Mouse (Mus musculus): ENCODE measurements around the gene Tub. TPM values are rescaled to one million over a fixed set of nuclear protein-coding genes. Genes with fewer than 3 reads are reported as not detected.

Gene Tub
- polyA plus RNA-seq (2014; fragmentation: Nextera tagmentation; extraction: Ambion mirVana) = 16.9 and 20.0 TPM in 2 replicates

GRCm38 (mm10) chr7:108950312-108950761 lies at the start of gene Tub:
Gene Tub (plus strand): TSS chr7:108950338.
- ATAC-seq (ENCODE audit: insufficient read depth, low FRiP score, low TSS enrichment) (peak; percentile 79), DNase-seq (ENCODE audit: low spot score) (peak; percentile 72)
- Histone ChIP-seq H3K27ac (ENCODE audit: low read depth, low read length) (no peak within 1 kb of the TSS), H3K36me3 (ENCODE audit: control insufficient read depth, insufficient read depth, low read length) (no peaks in the 10 kb centered on the region), H3K4me2 (ENCODE audit: low read depth) (peak within 1 kb of the TSS; percentile 85), H3K27me3 (ENCODE audit: control insufficient read depth, insufficient read depth, low read length) (peaks cover 34% of the 10 kb centered on the region), H3K9ac (ENCODE audit: low read length) (peak within 1 kb of the TSS; percentile 45), H3K4me1 (ENCODE audit: control insufficient read depth, insufficient read depth, low read length) (peaks cover 3% of the 10 kb centered on the region; the same call in 1 of the 2 replicates), H3K9me3 (ENCODE audit: control insufficient read depth, low read length) (no peaks in the 10 kb centered on the region), H3K4me3 (ENCODE audit: low read depth, low read length) (peak within 1 kb of the TSS; percentile 50)
- WGBS = 1% methylated on average over 44 of the region's 44 CpGs

GRCm38 (mm10) chr7:108903969-108904368 lies 46.2 kb upstream of the Tub start:
- Histone ChIP-seq H3K9ac (ENCODE audit: low read length) (no peak overlapping the region), H3K4me1 (ENCODE audit: control insufficient read depth, insufficient read depth, low read length) (no peaks in the 10 kb centered on the region), H3K4me2 (ENCODE audit: low read depth) (no peak overlapping the region), H3K36me3 (ENCODE audit: control insufficient read depth, insufficient read depth, low read length) (no peaks in the 10 kb centered on the region), H3K27ac (ENCODE audit: low read depth, low read length) (no peak overlapping the region), H3K9me3 (ENCODE audit: control insufficient read depth, low read length) (no peaks in the 10 kb centered on the region), H3K27me3 (ENCODE audit: control insufficient read depth, insufficient read depth, low read length) (no peaks in the 10 kb centered on the region), H3K4me3 (ENCODE audit: low read depth, low read length) (no peak overlapping the region)
- WGBS = 85% methylated on average over 2 of the region's 2 CpGs
- ATAC-seq (ENCODE audit: insufficient read depth, low FRiP score, low TSS enrichment) (no peak), DNase-seq (ENCODE audit: low spot score) (no peak)

- Histone ChIP-seq H3K4me3 (ENCODE audit: low read depth, low read length) (no peak overlapping the region), H3K9me3 (ENCODE audit: control insufficient read depth, low read length) (no peaks in the 10 kb centered on the region), H3K4me2 (ENCODE audit: low read depth) (no peak overlapping the region), H3K36me3 (ENCODE audit: control insufficient read depth, insufficient read depth, low read length) (no peaks in the 10 kb centered on the region), H3K27me3 (ENCODE audit: control insufficient read depth, insufficient read depth, low read length) (no peaks in the 10 kb centered on the region), H3K27ac (ENCODE audit: low read depth, low read length) (no peak overlapping the region), H3K4me1 (ENCODE audit: control insufficient read depth, insufficient read depth, low read length) (no peaks in the 10 kb centered on the region), H3K9ac (ENCODE audit: low read length) (no peak overlapping the region)
- WGBS = 82% methylated on average over 4 of the region's 4 CpGs
- DNase-seq (ENCODE audit: low spot score) = no peak
- no peak for ATAC-seq (ENCODE audit: insufficient read depth, low FRiP score, low TSS enrichment)
Measured at GRCm38 (mm10) chr7:108927043-108927442, 23.1 kb upstream of the Tub start.

GRCm38 (mm10) chr7:108928280-108929188 lies 21.6 kb upstream of the Tub start:
- Histone ChIP-seq H3K36me3 (ENCODE audit: control insufficient read depth, insufficient read depth, low read length) (no peaks in the 10 kb centered on the region), H3K4me3 (ENCODE audit: low read depth, low read length) (no peak overlapping the region), H3K27ac (ENCODE audit: low read depth, low read length) (no peak overlapping the region), H3K4me2 (ENCODE audit: low read depth) (no peak overlapping the region), H3K4me1 (ENCODE audit: control insufficient read depth, insufficient read depth, low read length) (no peaks in the 10 kb centered on the region), H3K27me3 (ENCODE audit: control insufficient read depth, insufficient read depth, low read length) (no peaks in the 10 kb centered on the region), H3K9me3 (ENCODE audit: control insufficient read depth, low read length) (no peaks in the 10 kb centered on the region), H3K9ac (ENCODE audit: low read length) (no peak overlapping the region)
- ATAC-seq (ENCODE audit: insufficient read depth, low FRiP score, low TSS enrichment) = no peak
- 82% methylated on average over 11 of the region's 11 CpGs for WGBS
- DNase-seq (ENCODE audit: low spot score) = no peak

- H3K27ac ChIP-seq (ENCODE audit: low read depth, low read length) = no peak within 1 kb of the TSS
- no peak for DNase-seq (ENCODE audit: low spot score)
- H3K4me2 ChIP-seq (ENCODE audit: low read depth) = no peak within 1 kb of the TSS
- no peaks in the 10 kb centered on the region for H3K27me3 ChIP-seq (ENCODE audit: control insufficient read depth, insufficient read depth, low read length)
- H3K36me3 ChIP-seq (ENCODE audit: control insufficient read depth, insufficient read depth, low read length) = no peaks in the 10 kb centered on the region
- no peak for ATAC-seq (ENCODE audit: insufficient read depth, low FRiP score, low TSS enrichment)
- H3K9me3 ChIP-seq (ENCODE audit: control insufficient read depth, low read length) = no peaks in the 10 kb centered on the region
- H3K4me1 ChIP-seq (ENCODE audit: control insufficient read depth, insufficient read depth, low read length) = no peaks in the 10 kb centered on the region
- 86% methylated on average over 6 of the region's 6 CpGs for WGBS
- H3K9ac ChIP-seq (ENCODE audit: low read length) = no peak within 1 kb of the TSS
- no peak within 1 kb of the TSS for H3K4me3 ChIP-seq (ENCODE audit: low read depth, low read length)
Measured at GRCm38 (mm10) chr7:108929726-108930393, 20.3 kb upstream of the Tub start, which contains the start of gene Nlrp10. Gene Nlrp10 (minus strand): TSS chr7:108930178.

- Histone ChIP-seq H3K4me2 (ENCODE audit: low read depth) (peak within 1 kb of the TSS; percentile 72), H3K27me3 (ENCODE audit: control insufficient read depth, insufficient read depth, low read length) (no peaks in the 10 kb centered on the region), H3K27ac (ENCODE audit: low read depth, low read length) (peak within 1 kb of the TSS; percentile 71; the same call in 1 of the 2 replicates), H3K36me3 (ENCODE audit: control insufficient read depth, insufficient read depth, low read length) (peaks cover 2% of the 10 kb centered on the region; the same call in 1 of the 2 replicates), H3K9me3 (ENCODE audit: control insufficient read depth, low read length) (no peaks in the 10 kb centered on the region), H3K4me1 (ENCODE audit: control insufficient read depth, insufficient read depth, low read length) (0 out of 2 replicates have a peak, but pooled peaks cover 7% of the 10 kb centered on the region), H3K4me3 (ENCODE audit: low read depth, low read length) (peak within 1 kb of the TSS; percentile 93), H3K9ac (ENCODE audit: low read length) (peak within 1 kb of the TSS; percentile 93)
- peak; percentile 93 for DNase-seq (ENCODE audit: low spot score)
- peak; percentile 98 for ATAC-seq (ENCODE audit: insufficient read depth, low FRiP score, low TSS enrichment)
- 2% methylated on average over 48 of the region's 50 CpGs for WGBS
Measured at GRCm38 (mm10) chr7:108933794-108934731, 16.1 kb upstream of the Tub start, which contains the start of gene Eif3f. Gene Eif3f (plus strand): TSS chr7:108934417.

- peak overlapping the region; percentile 93 for H3K4me3 ChIP-seq (ENCODE audit: low read depth, low read length)
- peak overlapping the region; percentile 72 for H3K4me2 ChIP-seq (ENCODE audit: low read depth)
- H3K27me3 ChIP-seq (ENCODE audit: control insufficient read depth, insufficient read depth, low read length) = no peaks in the 10 kb centered on the region
- 0 out of 2 replicates have a peak, but pooled peaks cover 7% of the 10 kb centered on the region for H3K4me1 ChIP-seq (ENCODE audit: control insufficient read depth, insufficient read depth, low read length)
- 8% methylated on average over 8 of the region's 8 CpGs for WGBS
- DNase-seq (ENCODE audit: low spot score) = no peak
- no peak for ATAC-seq (ENCODE audit: insufficient read depth, low FRiP score, low TSS enrichment)
- H3K9me3 ChIP-seq (ENCODE audit: control insufficient read depth, low read length) = no peaks in the 10 kb centered on the region
- H3K27ac ChIP-seq (ENCODE audit: low read depth, low read length) = no peak overlapping the region
- H3K9ac ChIP-seq (ENCODE audit: low read length) = peak overlapping the region; percentile 93
- peaks cover 4% of the 10 kb centered on the region; the same call in 1 of the 2 replicates for H3K36me3 ChIP-seq (ENCODE audit: control insufficient read depth, insufficient read depth, low read length)
Measured at GRCm38 (mm10) chr7:108934836-108935235, 15.3 kb upstream of the Tub start.

GRCm38 (mm10) chr7:108935411-108935810 lies 14.7 kb upstream of the Tub start:
- Histone ChIP-seq H3K4me1 (ENCODE audit: control insufficient read depth, insufficient read depth, low read length) (0 out of 2 replicates have a peak, but pooled peaks cover 7% of the 10 kb centered on the region), H3K36me3 (ENCODE audit: control insufficient read depth, insufficient read depth, low read length) (peaks cover 9% of the 10 kb centered on the region), H3K9ac (ENCODE audit: low read length) (no peak overlapping the region), H3K4me3 (ENCODE audit: low read depth, low read length) (peak overlapping the region; percentile 93), H3K27me3 (ENCODE audit: control insufficient read depth, insufficient read depth, low read length) (no peaks in the 10 kb centered on the region), H3K27ac (ENCODE audit: low read depth, low read length) (no peak overlapping the region), H3K4me2 (ENCODE audit: low read depth) (peak overlapping the region; percentile 72), H3K9me3 (ENCODE audit: control insufficient read depth, low read length) (no peaks in the 10 kb centered on the region)
- ATAC-seq (ENCODE audit: insufficient read depth, low FRiP score, low TSS enrichment) = no peak
- 86% methylated on average over 7 of the region's 7 CpGs for WGBS
- DNase-seq (ENCODE audit: low spot score) = no peak
